In the genomic region with DNA sequence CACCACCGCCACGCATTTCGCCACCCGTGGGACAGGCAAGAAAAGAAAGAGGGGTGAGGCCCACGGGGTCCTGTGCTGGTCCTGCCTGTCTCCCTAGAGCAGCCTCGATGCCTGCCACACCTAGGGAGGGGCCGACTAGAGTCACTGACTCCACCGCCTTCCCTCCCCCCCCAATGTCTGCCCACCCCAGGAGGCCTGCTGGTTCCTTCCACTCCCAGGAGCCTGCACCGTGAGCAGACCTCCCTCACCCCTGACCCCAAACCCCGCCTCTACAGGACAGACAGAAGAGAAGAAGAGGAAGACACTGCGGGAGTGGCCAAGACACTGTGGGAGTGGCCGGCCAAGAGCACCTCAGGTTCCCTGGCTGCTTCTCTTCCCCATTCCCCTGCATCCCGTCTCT, we compare ENCODE assay signal across 10 mouse cellular contexts. TPM values are rescaled to one million over a fixed set of nuclear protein-coding genes. Genes with fewer than 3 reads are reported as not detected.
DNase-seq lines count a peak whose midpoint lies in the region; ATAC-seq and TF ChIP-seq lines count a peak whose summit lies in the region.
"Had no signal": no experiment of that assay in that cellular context is flagged by ENCODE, and none has a peak within 500 bp of the region (broad histone marks: within the 10 kb centered on the region; RNA-seq: fewer than 3 reads in every experiment).

No protein-coding gene starts in this region.

- peak; percentile 58; the same call in 1 of the 2 replicates for ATAC-seq in intestine, embryonic 14.5 days (replicated peaks; ENCODE audit: low FRiP score, low TSS enrichment, low read depth)
- no peak for ATAC-seq in midbrain, embryonic 16.5 days
- ATAC-seq: forebrain, embryonic 14.5 days had no signal

- no peak for TF ChIP-seq POLR2A in lung, adult 2 months (IDR thresholded peaks at IDR 0.05; ENCODE audit: borderline replicate concordance, extremely low read depth, low read depth, low read length)
- no peak for TF ChIP-seq POLR2A in bone marrow, adult 2 months (IDR thresholded peaks at IDR 0.05; ENCODE audit: borderline replicate concordance, control insufficient read depth, low read depth, low read length)
- TF ChIP-seq POLR2A in cerebellum, adult 2 months (IDR thresholded peaks at IDR 0.05; ENCODE audit: borderline replicate concordance, insufficient read depth, low read length): no peak

- H3K4me3 ChIP-seq in lung, adult 2 months (replicated peaks; ENCODE audit: extremely low read depth, low read depth, low read length): peak overlapping the region; percentile 12
- H3K4me3 ChIP-seq in bone marrow, adult 2 months (replicated peaks; ENCODE audit: control insufficient read depth, low read depth, low read length): peak overlapping the region; percentile 3
- H3K4me3 ChIP-seq in intestine, embryonic 14.5 days (ENCODE audit: low read depth, low read length): no peak overlapping the region
- H3K4me3 ChIP-seq in midbrain, embryonic 16.5 days (ENCODE audit: low read depth, low read length): no peak overlapping the region
- no peak overlapping the region for H3K4me3 ChIP-seq in cerebellum, adult 2 months (replicated peaks; ENCODE audit: insufficient read depth, low read depth, low read length)

- H3K36me3 ChIP-seq in intestine, embryonic 14.5 days (ENCODE audit: control insufficient read depth, insufficient read depth, low read length): no peaks in the 10 kb centered on the region
- H3K36me3 ChIP-seq in midbrain, embryonic 16.5 days (ENCODE audit: control insufficient read depth, insufficient read depth, low read length): no peaks in the 10 kb centered on the region

- peaks cover 8% of the 10 kb centered on the region; the same call in 1 of the 2 replicates for H3K9me3 ChIP-seq in intestine, embryonic 14.5 days (ENCODE audit: control insufficient read depth, low read length)
- H3K9me3 ChIP-seq in midbrain, embryonic 16.5 days (replicated peaks; ENCODE audit: control insufficient read depth, low read length, poor library complexity, severe bottlenecking): no peaks in the 10 kb centered on the region

- H3K4me2 ChIP-seq in intestine, embryonic 14.5 days (ENCODE audit: low read length): peak overlapping the region; percentile 30
- peak overlapping the region; percentile 34; the same call in 1 of the 2 replicates for H3K4me2 ChIP-seq in midbrain, embryonic 16.5 days (ENCODE audit: low read length)

- 35% methylated on average over 13 of the region's 13 CpGs for WGBS in lung, adult 2 months
- 63% methylated on average over 13 of the region's 13 CpGs for WGBS in bone marrow, adult 2 months
- 47% methylated on average over 8 of the region's 13 CpGs for WGBS in intestine, embryonic 14.5 days
- WGBS in midbrain, embryonic 16.5 days: 51% methylated on average over 6 of the region's 13 CpGs
- WGBS in cerebellum, adult 2 months: 57% methylated on average over 13 of the region's 13 CpGs

- no peak overlapping the region for H3K9ac ChIP-seq in intestine, embryonic 14.5 days (ENCODE audit: low read length)
- H3K9ac ChIP-seq in midbrain, embryonic 16.5 days (ENCODE audit: low read depth, low read length): no peak overlapping the region

- no peaks in the 10 kb centered on the region for H3K27me3 ChIP-seq in intestine, embryonic 14.5 days (replicated peaks; ENCODE audit: control insufficient read depth, insufficient read depth, low read length)
- no peaks in the 10 kb centered on the region for H3K27me3 ChIP-seq in midbrain, embryonic 16.5 days (ENCODE audit: control insufficient read depth, insufficient read depth, low read depth, low read length)
- no peaks in the 10 kb centered on the region for H3K27me3 ChIP-seq in cerebellum, adult 2 months (ENCODE audit: control insufficient read depth, insufficient read depth, low read length)

- peak overlapping the region; percentile 33; the same call in 1 of the 2 replicates for H3K27ac ChIP-seq in bone marrow, adult 2 months (ENCODE audit: control insufficient read depth, insufficient read depth, low read depth, low read length, poor library complexity)
- H3K27ac ChIP-seq in intestine, embryonic 14.5 days (ENCODE audit: low read depth): no peak overlapping the region
- no peak overlapping the region for H3K27ac ChIP-seq in midbrain, embryonic 16.5 days (ENCODE audit: low read length)
- H3K27ac ChIP-seq in cerebellum, adult 2 months (ENCODE audit: insufficient read depth, low read length): no peak overlapping the region

- no peak for TF ChIP-seq CTCF in lung, adult 2 months (IDR thresholded peaks at IDR 0.05; ENCODE audit: insufficient read depth, low read length)
- TF ChIP-seq CTCF in bone marrow, adult 2 months (IDR thresholded peaks at IDR 0.05; ENCODE audit: control insufficient read depth, insufficient read depth, low read length): no peak
- no peak for TF ChIP-seq CTCF in cerebellum, adult 2 months (IDR thresholded peaks at IDR 0.05; ENCODE audit: borderline replicate concordance, insufficient read depth, low read depth, low read length)

- DNase-seq in lung, adult 2 months: no peak
- DNase-seq in lung, adult 18-20 months: no peak
- no peak for DNase-seq in intestine, embryonic 14.5 days (ENCODE audit: low spot score)
- no peak for DNase-seq in ovary, adult 18-20 months (ENCODE audit: low spot score)
- DNase-seq in adrenal gland, postnatal 4 days (ENCODE audit: low spot score in 2 of 2): no peak
- no peak for DNase-seq in cerebellum, adult 2 months
- DNase-seq: lung, postnatal 14 days had no signal

- H3K4me1 ChIP-seq in lung, adult 2 months (ENCODE audit: control insufficient read depth, insufficient read depth, low read length): no peaks in the 10 kb centered on the region
- no peaks in the 10 kb centered on the region for H3K4me1 ChIP-seq in bone marrow, adult 2 months (ENCODE audit: control insufficient read depth, insufficient read depth, low read length)
- no peaks in the 10 kb centered on the region for H3K4me1 ChIP-seq in intestine, embryonic 14.5 days (replicated peaks; ENCODE audit: control insufficient read depth, insufficient read depth, low read length)
- H3K4me1 ChIP-seq in midbrain, embryonic 16.5 days (ENCODE audit: control insufficient read depth, insufficient read depth, low read length): no peaks in the 10 kb centered on the region
- H3K4me1 ChIP-seq in cerebellum, adult 2 months (ENCODE audit: control insufficient read depth, insufficient read depth, low read length): no peaks in the 10 kb centered on the region

RNA-seq across cellular contexts. Expression of a gene that starts 12.5 kb away (rescaled TPM):
- 1.4 and 2.4 TPM in 2 replicates for polyA plus RNA-seq in lung, adult 2 months (2012; rRNA removed)
- polyA plus RNA-seq in bone marrow, adult 2 months (2011; ENCODE audit: insufficient read depth, insufficient read length, low replicate concordance, missing spikeins): 2.2 and 3.4 TPM in 2 replicates
- polyA plus RNA-seq in intestine, embryonic 14.5 days (2014; fragmentation: Nextera tagmentation; extraction: Ambion mirVana): 19.3 and 20.5 TPM in 2 replicates
- polyA plus RNA-seq in midbrain, embryonic 16.5 days (2015; fragmentation: Nextera tagmentation; extraction: Ambion mirVana): 3.6 and 4.9 TPM in 2 replicates
- 10 to 100 TPM; 12.8 to 38.7 TPM for total RNA-seq in adrenal gland, postnatal 4 days (2021)
- polyA plus RNA-seq in cerebellum, adult 2 months (2012; rRNA removed): 6.5 and 7.7 TPM in 2 replicates

Comparison
In these comparisons a context has a peak if more than half of its experiments do, and no peak if none do; other contexts are left out.
1. H3K4me3 ChIP-seq: peak in lung, adult 2 months (single experiment) and bone marrow, adult 2 months (single experiment); none in intestine, embryonic 14.5 days (single experiment), midbrain, embryonic 16.5 days (single experiment) and cerebellum, adult 2 months (single experiment).